8 mouse cellular contexts compared by ENCODE assay signal in genomic region chr6:13678349-13678748, GRCm38 (mm10). TPM values are rescaled to one million over a fixed set of nuclear protein-coding genes. Genes with fewer than 3 reads are reported as not detected.
DNase-seq lines count a peak whose midpoint lies in the region; ATAC-seq and TF ChIP-seq lines count a peak whose summit lies in the region.

No protein-coding gene starts in this region.

- TF ChIP-seq EP300 in stomach, postnatal 0 days (optimal IDR thresholded peaks at IDR 0.05): no peak

- no peak for TF ChIP-seq POLR2A in thymus, adult 2 months (IDR thresholded peaks at IDR 0.05; ENCODE audit: control insufficient read depth, extremely low read depth, insufficient read depth, low read length, poor library complexity)

- H3K4me2 ChIP-seq in liver, embryonic 11.5 days: peak overlapping the region; percentile 70
- H3K4me2 ChIP-seq in stomach, postnatal 0 days (replicated peaks; ENCODE audit: low read depth): peak overlapping the region; percentile 79

- H3K4me3 ChIP-seq in heart, embryonic 10.5 days: peak overlapping the region; percentile 92
- H3K4me3 ChIP-seq in thymus, adult 2 months (ENCODE audit: control insufficient read depth, insufficient read depth, low read length): peak overlapping the region; percentile 46
- peak overlapping the region; percentile 91 for H3K4me3 ChIP-seq in liver, embryonic 11.5 days (ENCODE audit: low read depth, low read length)
- H3K4me3 ChIP-seq in stomach, postnatal 0 days (ENCODE audit: low read depth, low read length): peak overlapping the region; percentile 92

- no peaks in the 10 kb centered on the region for H3K36me3 ChIP-seq in heart, embryonic 10.5 days
- H3K36me3 ChIP-seq in thymus, adult 2 months (ENCODE audit: control insufficient read depth, insufficient read depth, low read length): no peaks in the 10 kb centered on the region
- H3K36me3 ChIP-seq in liver, embryonic 11.5 days (ENCODE audit: control insufficient read depth, insufficient read depth, low read length): no peaks in the 10 kb centered on the region
- no peaks in the 10 kb centered on the region for H3K36me3 ChIP-seq in stomach, postnatal 0 days (ENCODE audit: control insufficient read depth, insufficient read depth, low read length)

- ATAC-seq in liver, embryonic 11.5 days (replicated peaks; ENCODE audit: low FRiP score): no peak
- ATAC-seq in stomach, postnatal 0 days (ENCODE audit: low FRiP score, low TSS enrichment): no peak

- no peaks in the 10 kb centered on the region for H3K27me3 ChIP-seq in heart, embryonic 10.5 days (ENCODE audit: insufficient read depth, poor library complexity, severe bottlenecking)
- H3K27me3 ChIP-seq in thymus, adult 2 months (ENCODE audit: control insufficient read depth, insufficient read depth, low read length): no peaks in the 10 kb centered on the region
- no peaks in the 10 kb centered on the region for H3K27me3 ChIP-seq in liver, embryonic 11.5 days (replicated peaks; ENCODE audit: control insufficient read depth, insufficient read depth, low read length)
- H3K27me3 ChIP-seq in stomach, postnatal 0 days (ENCODE audit: control insufficient read depth, insufficient read depth, low read length): no peaks in the 10 kb centered on the region

- no peak for DNase-seq in heart, embryonic 10.5 days (ENCODE audit: low spot score)
- DNase-seq in heart, adult 11 months: no peak
- DNase-seq in thymus, adult 2 months: no peak
- DNase-seq in thymus, postnatal 0 days (ENCODE audit: low spot score): no peak
- no peak for DNase-seq in liver, embryonic 11.5 days (ENCODE audit: low spot score)
- no peak for DNase-seq in stomach, postnatal 0 days (ENCODE audit: low spot score)
- DNase-seq in adrenal gland, postnatal 25 days: no peak
- DNase-seq in layer of hippocampus, adult 9-10 months (ENCODE audit: low spot score): no peak

- no peaks in the 10 kb centered on the region for H3K9me3 ChIP-seq in heart, embryonic 10.5 days
- no peaks in the 10 kb centered on the region for H3K9me3 ChIP-seq in liver, embryonic 11.5 days (ENCODE audit: control insufficient read depth, low read length)
- no peaks in the 10 kb centered on the region for H3K9me3 ChIP-seq in stomach, postnatal 0 days (ENCODE audit: control insufficient read depth, low read length)

- TF ChIP-seq CTCF in thymus, adult 2 months (IDR thresholded peaks at IDR 0.05; ENCODE audit: borderline replicate concordance, control insufficient read depth, extremely low read depth, insufficient read depth, low read length, poor library complexity): no peak
- no peak for TF ChIP-seq CTCF in stomach, postnatal 0 days (IDR thresholded peaks at IDR 0.05; ENCODE audit: low read depth)

- H3K9ac ChIP-seq in liver, embryonic 11.5 days (ENCODE audit: low read depth, low read length): peak overlapping the region; percentile 56; the same call in 1 of the 2 replicates
- H3K9ac ChIP-seq in stomach, postnatal 0 days (ENCODE audit: low read length): no peak overlapping the region

- WGBS in heart, embryonic 10.5 days: 21% methylated on average over 5 of the region's 5 CpGs
- WGBS in thymus, adult 2 months: 37% methylated on average over 5 of the region's 5 CpGs
- WGBS in liver, embryonic 11.5 days: 23% methylated on average over 5 of the region's 5 CpGs
- WGBS in stomach, postnatal 0 days: 13% methylated on average over 5 of the region's 5 CpGs

- peak overlapping the region; percentile 97 for H3K27ac ChIP-seq in heart, embryonic 10.5 days
- H3K27ac ChIP-seq in thymus, adult 2 months (ENCODE audit: control insufficient read depth, insufficient read depth, low read length): peak overlapping the region; percentile 71; the same call in 1 of the 2 replicates
- peak overlapping the region; percentile 45 for H3K27ac ChIP-seq in liver, embryonic 11.5 days (ENCODE audit: low read depth, low read length)
- peak overlapping the region; percentile 31; the same call in 1 of the 2 replicates for H3K27ac ChIP-seq in stomach, postnatal 0 days (replicated peaks)

- no peaks in the 10 kb centered on the region for H3K4me1 ChIP-seq in heart, embryonic 10.5 days
- peaks cover 8% of the 10 kb centered on the region for H3K4me1 ChIP-seq in thymus, adult 2 months (replicated peaks; ENCODE audit: control insufficient read depth, insufficient read depth, low read length)
- H3K4me1 ChIP-seq in liver, embryonic 11.5 days (replicated peaks; ENCODE audit: control insufficient read depth, insufficient read depth, low read length): no peaks in the 10 kb centered on the region; the same call in 1 of the 2 replicates
- H3K4me1 ChIP-seq in stomach, postnatal 0 days (replicated peaks; ENCODE audit: control insufficient read depth, insufficient read depth): no peaks in the 10 kb centered on the region

RNA-seq across cellular contexts. Expression of gene Bmt2, which starts 0.6 kb away (rescaled TPM):
- 19.0 and 20.5 TPM in 2 replicates for polyA plus RNA-seq in heart, embryonic 10.5 days (2016; fragmentation: Nextera tagmentation; extraction: Ambion mirVana)
- polyA plus RNA-seq in thymus, adult 2 months (2012; rRNA removed): 2.9 and 3.3 TPM in 2 replicates
- 8.6 and 11.6 TPM in 2 replicates for polyA plus RNA-seq in thymus, postnatal 0 days (2015; fragmentation: Nextera tagmentation; extraction: Ambion mirVana)
- polyA plus RNA-seq in liver, embryonic 11.5 days (2014; fragmentation: Nextera tagmentation; extraction: Ambion mirVana): 12.9 and 14.0 TPM in 2 replicates
- 6.4 and 6.9 TPM in 2 replicates for polyA plus RNA-seq in stomach, postnatal 0 days (2015; fragmentation: Nextera tagmentation; extraction: Ambion mirVana)
- 13.5 and 14.6 TPM in 2 replicates for total RNA-seq in adrenal gland, postnatal 25 days (2021)

Comparison
In these comparisons a context has a peak if more than half of its experiments do, and no peak if none do; other contexts are left out.
1. H3K27ac ChIP-seq: peak in every context shown above with its lines; median percentile 97 in heart, embryonic 10.5 days; 71 in thymus, adult 2 months; 45 in liver, embryonic 11.5 days; 31 in stomach, postnatal 0 days.